Mouse (Mus musculus): Measurements from ENCODE around the gene 5031439G07Rik.
"Not testable (repeated sequence)": the region's sequence is repeated elsewhere in the genome, so short reads cannot be mapped to it uniquely, and the experiment has no call there.

Gene 5031439G07Rik

GRCm38 (mm10) chr15:84987874-84988825, at the start of gene 5031439G07Rik:
TSS of gene 5031439G07Rik (minus strand) at chr15:84988551.
- in situ Hi-C loops (cut with MboI): no loop called here

GRCm38 (mm10) chr15:85037343-85037690, 49.0 kb upstream of the 5031439G07Rik start:
- in situ Hi-C loops (cut with MboI): no loop called here

GRCm38 (mm10) chr15:85036566-85037342, 48.4 kb upstream of the 5031439G07Rik start:
- in situ Hi-C loops (cut with MboI): no loop called here

GRCm38 (mm10) chr15:85033916-85034315, 45.6 kb upstream of the 5031439G07Rik start:
- in situ Hi-C loops (cut with MboI): not testable (repeated sequence)

- in situ Hi-C loops (cut with MboI): no loop called here
Measured at GRCm38 (mm10) chr15:85031866-85032265, 43.5 kb upstream of the 5031439G07Rik start.

- in situ Hi-C loops (cut with MboI): not testable (repeated sequence)
Measured at GRCm38 (mm10) chr15:85030643-85031042, 42.3 kb upstream of the 5031439G07Rik start.

- in situ Hi-C loops (cut with MboI): not testable (repeated sequence)
Measured at GRCm38 (mm10) chr15:85028648-85029047, 40.3 kb upstream of the 5031439G07Rik start, which contains the start of gene Fam118a. TSS of gene Fam118a (plus strand) at chr15:85028948.

GRCm38 (mm10) chr15:85027740-85028139, 39.4 kb upstream of the 5031439G07Rik start:
- in situ Hi-C loops (cut with MboI): no loop called here

- in situ Hi-C loops (cut with MboI): no loop called here
Measured at GRCm38 (mm10) chr15:85026197-85026596, 37.8 kb upstream of the 5031439G07Rik start.

GRCm38 (mm10) chr15:85022211-85022610, 33.9 kb upstream of the 5031439G07Rik start:
- in situ Hi-C loops (cut with MboI): no loop called here

GRCm38 (mm10) chr15:85016951-85017664, 28.8 kb upstream of the 5031439G07Rik start, which contains the start of gene Upk3a:
TSS of gene Upk3a (plus strand) at chr15:85017141.
- in situ Hi-C loops (cut with MboI): no loop called here

GRCm38 (mm10) chr15:85015771-85016170, 27.4 kb upstream of the 5031439G07Rik start:
- in situ Hi-C loops (cut with MboI): no loop called here

GRCm38 (mm10) chr15:85012662-85013054, 24.3 kb upstream of the 5031439G07Rik start:
- in situ Hi-C loops (cut with MboI): no loop called here

- in situ Hi-C loops (cut with MboI): no loop called here
Measured at GRCm38 (mm10) chr15:85011895-85012661, 23.7 kb upstream of the 5031439G07Rik start.

- in situ Hi-C loops (cut with MboI): no loop called here
Measured at GRCm38 (mm10) chr15:85009666-85010065, 21.3 kb upstream of the 5031439G07Rik start.

- in situ Hi-C loops (cut with MboI): no loop called here
Measured at GRCm38 (mm10) chr15:85000984-85001982, 12.9 kb upstream of the 5031439G07Rik start.

- in situ Hi-C loops (cut with MboI): no loop called here
Measured at GRCm38 (mm10) chr15:84999911-85000310, 11.6 kb upstream of the 5031439G07Rik start.

GRCm38 (mm10) chr15:84997768-84998454, 9.6 kb upstream of the 5031439G07Rik start:
- in situ Hi-C loops (cut with MboI): no loop called here

GRCm38 (mm10) chr15:84995967-84996366, 7.6 kb upstream of the 5031439G07Rik start:
- in situ Hi-C loops (cut with MboI): no loop called here

Data from mature B cell (primary cell).